10 mouse cellular contexts compared by ENCODE assay signal in the genomic region with DNA sequence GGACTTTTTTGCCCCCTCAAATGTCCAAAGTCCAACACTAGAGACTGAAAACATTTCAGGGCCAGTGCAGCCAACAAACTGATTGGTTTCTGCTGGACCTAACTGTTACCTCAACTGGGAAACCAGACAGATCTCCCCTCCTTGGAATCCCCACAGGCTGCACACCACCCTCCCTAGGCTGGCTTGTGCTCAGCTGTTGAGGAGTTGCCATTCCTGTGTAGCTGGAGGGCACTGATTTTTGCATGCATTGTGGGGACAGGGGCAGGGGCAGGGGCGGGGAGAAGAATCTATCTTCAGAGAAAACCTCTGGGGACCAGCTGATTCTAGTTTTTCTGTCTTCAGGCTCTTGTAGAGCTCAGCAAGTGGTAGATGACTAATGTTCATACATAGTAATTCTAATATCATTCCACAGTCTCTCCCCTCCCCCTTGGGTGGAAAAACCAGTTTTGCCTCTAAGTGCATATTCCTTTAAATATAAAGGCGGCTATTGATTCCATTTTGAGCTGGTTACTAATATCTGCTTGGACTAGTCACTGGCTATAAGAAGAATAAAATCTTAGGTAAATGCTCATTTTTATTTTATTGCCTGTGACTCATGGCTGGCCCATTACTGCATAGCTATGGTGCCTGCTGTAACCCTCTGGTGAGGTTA. TPM values are rescaled to one million over a fixed set of nuclear protein-coding genes. Genes with fewer than 3 reads are reported as not detected.
A peak's percentile ranks its signal among the peaks of the same experiment; 100 is the strongest.
DNase-seq lines count a peak whose midpoint lies in the region; ATAC-seq and TF ChIP-seq lines count a peak whose summit lies in the region.
"Had no signal": no experiment of that assay in that cellular context is flagged by ENCODE, and none has a peak within 500 bp of the region (broad histone marks: within the 10 kb centered on the region; RNA-seq: fewer than 3 reads in every experiment).

No protein-coding gene starts in this region.

- H3K9me3 ChIP-seq in intestine, embryonic 14.5 days (ENCODE audit: control insufficient read depth, low read length) = no peaks in the 10 kb centered on the region
- H3K9me3 ChIP-seq in intestine, postnatal 0 days (ENCODE audit: control insufficient read depth) = no peaks in the 10 kb centered on the region
- no peaks in the 10 kb centered on the region for H3K9me3 ChIP-seq in CH12.LX (replicated peaks; ENCODE audit: low read length)
- no peaks in the 10 kb centered on the region for H3K9me3 ChIP-seq in limb, embryonic 14.5 days (ENCODE audit: control insufficient read depth, low read length)

- no peak for TF ChIP-seq POLR2A in CH12.LX (IDR thresholded peaks at IDR 0.05; ENCODE audit: low read depth, low read length)
- no peak for TF ChIP-seq POLR2A in limb, embryonic 14.5 days (IDR thresholded peaks at IDR 0.05; ENCODE audit: borderline replicate concordance, extremely low read depth, insufficient read depth, insufficient read length)

- peaks cover 14% of the 10 kb centered on the region for H3K36me3 ChIP-seq in intestine, embryonic 14.5 days (ENCODE audit: control insufficient read depth, insufficient read depth, low read length)
- peaks cover 4% of the 10 kb centered on the region; the same call in 1 of the 2 replicates for H3K36me3 ChIP-seq in intestine, postnatal 0 days (ENCODE audit: control insufficient read depth, insufficient read depth)
- peaks cover 0 to 20% of the 10 kb centered on the region in 2 experiments for H3K36me3 ChIP-seq in CH12.LX (replicated peaks in 1 of 2; ENCODE audit: control insufficient read depth in 1 of 2, insufficient read depth in 1 of 2, low read length in 1 of 2)
- peaks cover 15% of the 10 kb centered on the region for H3K36me3 ChIP-seq in limb, embryonic 14.5 days (ENCODE audit: control insufficient read depth, insufficient read depth, low read length)

- no peaks in the 10 kb centered on the region for H3K27me3 ChIP-seq in intestine, embryonic 14.5 days (replicated peaks; ENCODE audit: control insufficient read depth, insufficient read depth, low read length)
- H3K27me3 ChIP-seq in intestine, postnatal 0 days (replicated peaks; ENCODE audit: control insufficient read depth, insufficient read depth, low read length) = no peaks in the 10 kb centered on the region
- no peaks in the 10 kb centered on the region for H3K27me3 ChIP-seq in CH12.LX (replicated peaks)
- no peaks in the 10 kb centered on the region for H3K27me3 ChIP-seq in limb, embryonic 14.5 days (ENCODE audit: control insufficient read depth, insufficient read depth, low read length)

- H3K9ac ChIP-seq in intestine, embryonic 14.5 days (ENCODE audit: low read length) = no peak overlapping the region
- no peak overlapping the region for H3K9ac ChIP-seq in intestine, postnatal 0 days (ENCODE audit: low read depth, low read length)
- H3K9ac ChIP-seq in CH12.LX (ENCODE audit: insufficient read depth, low read depth) = peak overlapping the region; percentile 10; the same call in 1 of the 2 replicates
- no peak overlapping the region for H3K9ac ChIP-seq in limb, embryonic 14.5 days (ENCODE audit: low read depth, low read length, severe bottlenecking)

- no peak for ATAC-seq in intestine, embryonic 14.5 days (replicated peaks; ENCODE audit: low FRiP score, low TSS enrichment, low read depth)
- no peak for ATAC-seq in intestine, postnatal 0 days
- no peak for ATAC-seq in limb, embryonic 14.5 days (ENCODE audit: low FRiP score, low read depth)

- peaks cover 32% of the 10 kb centered on the region for H3K79me2 ChIP-seq in CH12.LX (replicated peaks; ENCODE audit: control insufficient read depth, extremely low read depth, insufficient read depth, poor library complexity, severe bottlenecking)

- TF ChIP-seq RAD21 in CH12.LX (IDR thresholded peaks at IDR 0.05; ENCODE audit: low read depth, low read length) = no peak

- TF ChIP-seq CTCF in intestine, postnatal 0 days (IDR thresholded peaks at IDR 0.05; ENCODE audit: low read depth) = no peak
- TF ChIP-seq CTCF in CH12.LX (conservative IDR thresholded peaks at IDR 0.05 in 1 of 2, IDR thresholded peaks at IDR 0.05 in 1 of 2; ENCODE audit: low read depth in 2 of 2, low read length in 2 of 2) = no peak

- peaks cover 90% of the 10 kb centered on the region for H3K4me1 ChIP-seq in intestine, embryonic 14.5 days (replicated peaks; ENCODE audit: control insufficient read depth, insufficient read depth, low read length)
- H3K4me1 ChIP-seq in intestine, postnatal 0 days (replicated peaks; ENCODE audit: control insufficient read depth, insufficient read depth, low read length) = peaks cover 30% of the 10 kb centered on the region
- peaks cover 40 to 92% of the 10 kb centered on the region in 2 experiments for H3K4me1 ChIP-seq in CH12.LX (ENCODE audit: control insufficient read depth in 1 of 2, insufficient read depth in 2 of 2)
- peaks cover 51% of the 10 kb centered on the region for H3K4me1 ChIP-seq in brown adipose tissue, adult 24 weeks (ENCODE audit: control insufficient read depth, insufficient read depth, insufficient read length, low read length)
- peaks cover 84% of the 10 kb centered on the region for H3K4me1 ChIP-seq in limb, embryonic 14.5 days (ENCODE audit: control insufficient read depth, insufficient read depth, low read length)

- dilution Hi-C loops in CH12.LX (cut with MboI; ENCODE audit: extremely low pct_ligation_motif_present, extremely low pct_unique_long_range_greater_than_20kb, low sequenced_read_pairs) = no loop called here

- no peak overlapping the region for H3K4me3 ChIP-seq in intestine, embryonic 14.5 days (ENCODE audit: low read depth, low read length)
- H3K4me3 ChIP-seq in intestine, postnatal 0 days (ENCODE audit: low read depth, low read length) = no peak overlapping the region
- H3K4me3 ChIP-seq in CH12.LX (replicated peaks in 1 of 3; ENCODE audit: low read depth in 2 of 3, low read length in 2 of 3, poor library complexity in 1 of 3) = no peak overlapping the region
- no peak overlapping the region for H3K4me3 ChIP-seq in brown adipose tissue, adult 24 weeks (ENCODE audit: insufficient read depth, low read depth, low read length)
- no peak overlapping the region for H3K4me3 ChIP-seq in limb, embryonic 14.5 days (replicated peaks; ENCODE audit: low read length)

- peak overlapping the region; percentile 1; the same call in 1 of the 2 replicates for H3K4me2 ChIP-seq in intestine, embryonic 14.5 days (ENCODE audit: low read length)
- no peak overlapping the region for H3K4me2 ChIP-seq in intestine, postnatal 0 days (replicated peaks; ENCODE audit: low read depth)
- H3K4me2 ChIP-seq in CH12.LX (ENCODE audit: insufficient read depth, low read depth, poor library complexity, severe bottlenecking) = peak overlapping the region; percentile 3
- no peak overlapping the region for H3K4me2 ChIP-seq in limb, embryonic 14.5 days (replicated peaks; ENCODE audit: low read depth, low read length, severe bottlenecking)

- no peak for TF ChIP-seq EP300 in CH12.LX (IDR thresholded peaks at IDR 0.05; ENCODE audit: low read length)

- in situ Hi-C loops in CH12.LX (cut with MboI; ENCODE audit: low pct_ligation_motif_present, low pct_unique_long_range_greater_than_20kb, low sequenced_read_pairs) = no loop called here

- no peak for DNase-seq in intestine, embryonic 14.5 days (ENCODE audit: low spot score)
- DNase-seq in CH12.LX (ENCODE audit: extremely low read depth) = peak; percentile 78
- DNase-seq in limb, embryonic 14.5 days (ENCODE audit: low spot score) = peak; percentile 58
- no peak for DNase-seq in frontal cortex, postnatal 10 days (ENCODE audit: low spot score in 2 of 2)
- no peak for DNase-seq in c-Kit-positive CD71-positive TER-119-positive erythroid progenitor cells, embryonic 14.5 days (ENCODE audit: low spot score)
- no peak for DNase-seq in retina, postnatal 1 day
- DNase-seq: adrenal gland, postnatal 25 days; thymus, postnatal 36 days had no signal

- peak overlapping the region; percentile 69 for H3K27ac ChIP-seq in intestine, embryonic 14.5 days (ENCODE audit: low read depth)
- no peak overlapping the region for H3K27ac ChIP-seq in intestine, postnatal 0 days (ENCODE audit: low read depth, low read length)
- peak overlapping the region; percentile 59 for H3K27ac ChIP-seq in CH12.LX (ENCODE audit: insufficient read depth, low read depth)
- peak overlapping the region; percentile 23; the same call in 1 of the 2 replicates for H3K27ac ChIP-seq in brown adipose tissue, adult 24 weeks (replicated peaks; ENCODE audit: low read depth, low read length)
- H3K27ac ChIP-seq in limb, embryonic 14.5 days (replicated peaks; ENCODE audit: low read depth, low read length) = peak overlapping the region; percentile 49; the same call in 1 of the 2 replicates

- 71% methylated on average over 2 of the region's 2 CpGs for WGBS in intestine, embryonic 14.5 days
- WGBS in intestine, postnatal 0 days = 40% methylated on average over 2 of the region's 2 CpGs
- 69% methylated on average over 2 of the region's 2 CpGs for WGBS in limb, embryonic 14.5 days

TF ChIP-seq in CH12.LX, 34 proteins besides CTCF, POLR2A, EP300 and RAD21 (continues in another document):
- TF ChIP-seq ZKSCAN1 (IDR thresholded peaks at IDR 0.05; ENCODE audit: borderline replicate concordance, low read depth, low read length) = no peak
- peak; percentile 54; the same call in 1 of the 2 replicates for TF ChIP-seq MXI1 (IDR thresholded peaks at IDR 0.05; ENCODE audit: low read depth, low read length)
- no peak for TF ChIP-seq POLR2AphosphoS2 (IDR thresholded peaks at IDR 0.05; ENCODE audit: low read depth, low read length)
- no peak for TF ChIP-seq SMC3 (IDR thresholded peaks at IDR 0.05; ENCODE audit: low read depth, low read length)

RNA-seq across cellular contexts. Expression of a gene that starts 5.9 kb away (rescaled TPM):
- polyA plus RNA-seq in intestine, embryonic 14.5 days (2014; fragmentation: Nextera tagmentation; extraction: Ambion mirVana) = 327 and 365 TPM in 2 replicates
- 86.9 and 89.2 TPM in 2 replicates for polyA plus RNA-seq in intestine, postnatal 0 days (2015; fragmentation: Nextera tagmentation; extraction: Ambion mirVana)
- total RNA-seq in CH12.LX (2012; rRNA removed) (163 and 168 TPM in 2 replicates), CH12.LX (2014; rRNA removed) (115 and 125 TPM in 2 replicates)
- polyA plus RNA-seq in CH12.LX (2012; ENCODE audit: insufficient read length, low read depth) = 162 and 163 TPM in 2 replicates
- 212 and 213 TPM in 2 replicates for polyA plus RNA-seq in brown adipose tissue, adult 24 weeks (2012; ENCODE audit: insufficient read depth, insufficient read length, missing spikeins)
- 272 and 281 TPM in 2 replicates for polyA plus RNA-seq in limb, embryonic 14.5 days (2012; rRNA removed)
- 390 and 395 TPM in 2 replicates for polyA plus RNA-seq in limb, embryonic 14.5 days (2014; fragmentation: Nextera tagmentation; extraction: Ambion mirVana)

RNA-seq across cellular contexts. Expression of a gene that starts 50.6 kb away (rescaled TPM):
- 3.0 and 3.1 TPM in 2 replicates for polyA plus RNA-seq in intestine, embryonic 14.5 days (2014; fragmentation: Nextera tagmentation; extraction: Ambion mirVana)
- 3.5 and 4.2 TPM in 2 replicates for polyA plus RNA-seq in intestine, postnatal 0 days (2015; fragmentation: Nextera tagmentation; extraction: Ambion mirVana)
- total RNA-seq in CH12.LX (2012; rRNA removed) (4.3 and 4.4 TPM in 2 replicates), CH12.LX (2014; rRNA removed) (0.27 TPM in 1 of 2 replicates, not detected in the other)
- 0.23 and 0.61 TPM in 2 replicates for polyA plus RNA-seq in CH12.LX (2012; ENCODE audit: insufficient read length, low read depth)
- 42.5 and 46.3 TPM in 2 replicates for polyA plus RNA-seq in brown adipose tissue, adult 24 weeks (2012; ENCODE audit: insufficient read depth, insufficient read length, missing spikeins)
- 1.2 and 1.6 TPM in 2 replicates for polyA plus RNA-seq in limb, embryonic 14.5 days (2012; rRNA removed)
- 1.1 and 1.3 TPM in 2 replicates for polyA plus RNA-seq in limb, embryonic 14.5 days (2014; fragmentation: Nextera tagmentation; extraction: Ambion mirVana)

Comparison
In these comparisons a context has a peak if more than half of its experiments do, and no peak if none do; other contexts are left out.
1. H3K4me2 ChIP-seq: peak in intestine, embryonic 14.5 days (single experiment) and CH12.LX (single experiment); none in intestine, postnatal 0 days (single experiment) and limb, embryonic 14.5 days (single experiment).
2. DNase-seq: peak in CH12.LX (single experiment) and limb, embryonic 14.5 days (single experiment); none in intestine, embryonic 14.5 days (single experiment), frontal cortex, postnatal 10 days (0 of 2), c-Kit-positive CD71-positive TER-119-positive erythroid progenitor cells, embryonic 14.5 days (single experiment) and retina, postnatal 1 day (single experiment).